Mouse (Mus musculus) layer of hippocampus, adult 2 months (tissue): ENCODE measurements at regions not wholly inside any gene's neighbourhood (a gene's known extent, or its start where the extent isn't known, plus 50 kb on each side); places are given as distances from the start of the nearest gene placed in this dataset.

Experiments
- DNase-seq, 2 experiments: peaks; one replicate each; pipeline ENCODE4 v3.0.0; 2022; ENCODE audit warnings: low spot score in 2 of 2
- H3K27ac ChIP-seq: fragments of 200-600 bp; 2 replicates; pipeline ENCODE4 v1.8.1; 2022
- H3K4me3 ChIP-seq: fragments of 200-600 bp; 2 replicates; pipeline ENCODE4 v1.8.1; 2022; ENCODE audit warnings: mild to moderate bottlenecking
- CTCF ChIP-seq: fragments of 200-600 bp; conservative IDR thresholded peaks from 2 replicates; pipeline ENCODE4 v1.8.1; 2022; ENCODE audit warnings: antibody characterized with exemption, mild to moderate bottlenecking, moderate library complexity

- Histone ChIP-seq H3K4me3 (no peak overlapping the region), H3K27ac (no peak overlapping the region)
- DNase-seq: no peak
- no peak for TF ChIP-seq CTCF
Measured at GRCm38 (mm10) chr15:11589795-11590194, 190.3 kb upstream of the Tars start.

DNA sequence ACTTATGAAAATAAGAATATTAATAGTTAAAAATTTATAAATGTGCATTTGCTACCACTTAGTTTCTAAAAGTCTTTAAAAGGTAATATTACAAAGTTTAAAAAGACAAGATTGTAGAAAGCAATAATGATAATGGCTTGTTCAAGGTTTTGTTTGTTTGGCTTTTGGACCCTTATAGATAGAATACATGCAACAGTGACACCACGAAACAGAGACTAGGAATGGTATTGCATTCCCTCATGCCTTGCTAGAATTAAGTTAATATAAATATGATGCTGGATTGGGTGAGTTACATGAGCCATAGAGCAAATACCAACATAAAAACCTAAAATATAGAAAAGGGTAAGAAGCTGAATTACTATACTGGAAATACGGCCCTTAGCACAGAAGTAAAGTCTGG, 186.9 kb upstream of the Tars start:
- no peak for DNase-seq
- H3K4me3 ChIP-seq: no peak overlapping the region
- TF ChIP-seq CTCF: no peak
- no peak overlapping the region for H3K27ac ChIP-seq

- H3K4me3 ChIP-seq: no peak overlapping the region
- DNase-seq: no peak
- no peak overlapping the region for H3K27ac ChIP-seq
- no peak for TF ChIP-seq CTCF
Measured at GRCm38 (mm10) chr15:11584155-11584554, 184.7 kb upstream of the Tars start.

- H3K4me3 ChIP-seq: no peak overlapping the region
- DNase-seq: peak; percentile 37 to 53
- TF ChIP-seq CTCF: no peak
- no peak overlapping the region for H3K27ac ChIP-seq
Measured at GRCm38 (mm10) chr15:11578331-11578730, 178.9 kb upstream of the Tars start.

DNA sequence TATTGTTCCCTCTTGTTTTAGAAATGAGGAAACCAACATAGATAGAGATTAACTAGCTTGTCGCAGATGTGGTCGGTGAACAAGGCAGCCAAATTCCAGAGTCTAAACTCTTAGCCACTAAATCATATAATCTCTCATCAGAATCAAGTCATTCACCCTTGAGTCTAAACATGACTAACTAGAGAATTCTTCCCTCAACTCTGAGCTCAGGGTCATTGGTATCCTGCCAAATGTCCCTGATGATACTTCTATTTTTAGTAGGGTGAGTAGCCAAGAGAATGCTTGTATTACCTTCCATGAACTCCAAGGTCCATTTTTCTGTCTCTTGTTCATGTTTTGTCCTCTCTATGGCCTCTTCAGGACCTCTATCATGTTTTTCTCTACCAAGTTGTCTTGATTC, 174.9 kb upstream of the Tars start:
- no peak for DNase-seq
- H3K27ac ChIP-seq: no peak overlapping the region
- no peak for TF ChIP-seq CTCF

GRCm38 (mm10) chr15:11573496-11573895, 174.0 kb upstream of the Tars start:
- H3K27ac ChIP-seq: no peak overlapping the region
- no peak for DNase-seq
- no peak for TF ChIP-seq CTCF
- no peak overlapping the region for H3K4me3 ChIP-seq

More for the DNA sequence above, 174.9 kb upstream of the Tars start:
- H3K4me3 ChIP-seq: no peak overlapping the region

DNA sequence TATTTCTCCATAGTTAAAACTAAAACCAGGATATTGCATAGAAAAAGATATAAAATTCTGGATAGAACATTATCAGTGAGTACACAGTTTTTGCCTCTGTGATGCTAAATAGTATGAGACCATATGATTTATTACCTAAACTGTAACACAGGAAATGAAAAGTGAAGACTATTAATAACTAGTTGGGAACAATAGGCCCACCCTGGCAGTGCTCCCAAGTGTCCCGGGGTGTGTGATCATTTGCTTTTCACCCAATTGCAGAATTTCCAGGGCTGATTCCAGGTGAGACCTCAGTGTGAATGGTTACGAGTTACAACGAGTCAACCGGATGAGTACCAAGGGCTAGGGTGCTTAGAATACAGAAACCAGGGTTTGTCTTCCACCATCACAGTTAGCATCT, 172.6 kb upstream of the Tars start:
- no peak for TF ChIP-seq CTCF
- H3K27ac ChIP-seq: no peak overlapping the region
- no peak for DNase-seq

GRCm38 (mm10) chr15:11565503-11566031, 166.1 kb upstream of the Tars start:
- Histone ChIP-seq H3K27ac (no peak overlapping the region), H3K4me3 (no peak overlapping the region)
- no peak for DNase-seq
- no peak for TF ChIP-seq CTCF

More for the DNA sequence above, 172.6 kb upstream of the Tars start:
- H3K4me3 ChIP-seq: no peak overlapping the region

GRCm38 (mm10) chr15:11552568-11552967, 153.1 kb upstream of the Tars start:
- Histone ChIP-seq H3K27ac (no peak overlapping the region), H3K4me3 (no peak overlapping the region)
- no peak for DNase-seq
- no peak for TF ChIP-seq CTCF

DNA sequence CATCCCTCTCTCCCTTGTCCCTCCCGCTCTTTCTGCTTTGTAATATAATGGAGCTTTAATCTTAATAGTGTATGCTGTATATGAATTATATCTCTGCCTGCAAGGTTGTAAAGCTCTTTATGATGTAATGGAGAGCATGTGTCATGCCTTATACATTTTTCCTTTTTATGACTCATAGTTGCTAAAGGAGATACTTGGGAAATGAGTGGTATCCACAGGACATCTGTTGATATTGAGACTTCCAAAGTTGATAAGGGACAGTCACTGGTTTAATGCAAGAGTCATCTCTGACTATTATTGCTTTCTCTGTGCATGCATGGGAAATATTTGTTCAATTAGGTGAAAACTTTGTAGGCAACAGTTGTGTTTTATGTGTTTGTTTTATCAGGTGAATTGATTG, 152.6 kb upstream of the Tars start:
- no peak for DNase-seq
- H3K27ac ChIP-seq: no peak overlapping the region
- TF ChIP-seq CTCF: no peak
- no peak overlapping the region for H3K4me3 ChIP-seq

GRCm38 (mm10) chr15:11539485-11539884, 140.0 kb upstream of the Tars start:
- no peak overlapping the region for H3K27ac ChIP-seq
- DNase-seq: no peak
- H3K4me3 ChIP-seq: no peak overlapping the region
- TF ChIP-seq CTCF: no peak

DNA sequence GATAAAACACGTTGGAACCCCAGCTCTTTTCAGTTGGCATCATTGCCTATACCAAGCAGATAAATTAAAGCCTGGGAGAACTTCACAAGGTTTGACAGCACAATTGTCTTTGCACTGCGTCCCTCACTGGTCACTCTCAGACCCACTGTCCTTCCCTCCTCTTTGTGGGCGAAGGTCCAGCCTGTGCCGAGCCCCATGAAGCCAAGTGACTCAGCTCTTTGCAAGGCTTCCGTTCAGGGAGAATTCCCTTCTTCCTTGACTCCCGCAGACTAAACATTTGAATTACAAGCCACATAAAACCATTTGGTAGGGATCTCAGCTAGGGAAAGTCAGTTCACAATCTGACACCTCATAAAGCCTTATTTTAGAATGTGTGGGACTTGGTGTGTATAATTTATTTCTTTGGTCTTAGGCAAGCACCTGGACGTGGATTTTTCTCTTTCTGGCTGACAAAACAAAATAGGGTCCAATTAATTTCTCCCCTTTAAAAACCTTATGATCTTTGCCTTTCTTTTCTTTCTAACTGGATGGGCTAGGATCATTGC, 136.7 kb upstream of the Tars start:
- Histone ChIP-seq H3K27ac (no peak overlapping the region), H3K4me3 (no peak overlapping the region)
- no peak for DNase-seq
- no peak for TF ChIP-seq CTCF

DNA sequence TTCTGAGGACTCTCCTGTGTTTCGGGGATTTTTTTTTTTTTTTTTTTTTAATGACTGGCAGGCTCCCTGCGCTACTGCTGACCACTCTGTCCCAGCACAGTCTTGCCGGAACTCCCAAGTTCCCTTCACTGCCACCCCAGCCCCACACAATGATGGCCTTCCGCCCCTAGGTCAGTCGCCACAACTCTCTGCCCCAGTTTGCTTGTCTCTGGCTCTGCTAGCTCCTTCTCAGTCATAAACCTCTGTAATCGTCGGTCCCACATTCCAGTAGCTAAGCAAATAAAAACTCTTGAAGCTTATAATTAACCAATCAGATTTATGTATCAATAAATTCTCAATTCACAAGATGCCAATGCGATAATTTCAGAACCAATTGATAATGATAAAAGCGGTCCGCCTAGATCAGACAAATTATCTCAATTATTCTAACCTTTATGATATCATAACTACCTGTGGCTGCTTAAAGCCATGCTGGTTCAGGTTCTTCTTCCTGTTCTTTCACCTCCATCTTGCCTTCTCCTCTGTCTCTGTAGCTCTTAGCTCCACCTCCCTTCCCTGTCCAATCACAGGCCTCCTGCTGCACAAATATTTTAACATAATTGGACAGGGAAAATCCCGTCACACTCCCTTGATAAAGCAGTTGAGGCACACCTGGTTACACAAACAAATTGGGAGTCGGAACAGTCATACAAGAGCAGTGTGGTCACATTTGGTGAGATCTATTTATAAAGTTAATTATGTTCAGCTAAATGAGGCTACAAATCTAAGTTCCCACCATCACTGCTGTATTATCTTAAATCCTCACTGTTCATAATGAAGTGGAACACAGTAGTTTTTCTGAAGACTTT, 135.2 kb upstream of the Tars start:
- no peak overlapping the region for H3K4me3 ChIP-seq
- TF ChIP-seq CTCF: no peak
- no peak for DNase-seq
- no peak overlapping the region for H3K27ac ChIP-seq

- DNase-seq: no peak
- no peak overlapping the region for H3K4me3 ChIP-seq
- H3K27ac ChIP-seq: no peak overlapping the region
- no peak for TF ChIP-seq CTCF
Measured at GRCm38 (mm10) chr15:11533616-11534015, 134.2 kb upstream of the Tars start.
